Mouse (Mus musculus) thymus, adult 2 months (tissue): ENCODE results near the gene Hsd17b12. TPM values are rescaled to one million over a fixed set of nuclear protein-coding genes. Genes with fewer than 3 reads are reported as not detected.

Experiments
- DNase-seq: peaks from one replicate; pipeline ENCODE4 v3.0.0; 2021
- H3K27ac ChIP-seq: fragments of 200-500 bp; 2 replicates; pipeline ENCODE4 v1.5.1; 2012; ENCODE audit warnings: low read length, control low read depth; ENCODE audit not compliant: control insufficient read depth, insufficient read depth
- H3K27me3 ChIP-seq: fragments of 200-500 bp; 2 replicates; pipeline ENCODE4 v1.6.1; 2012; ENCODE audit warnings: mild to moderate bottlenecking, low read length, moderate library complexity, mixed read lengths; ENCODE audit not compliant: control insufficient read depth, insufficient read depth
- H3K36me3 ChIP-seq: fragments of 200-500 bp; 2 replicates; pipeline ENCODE4 v1.6.1; 2012; ENCODE audit warnings: mild to moderate bottlenecking, low read length, moderate library complexity; ENCODE audit not compliant: control insufficient read depth, insufficient read depth
- H3K4me1 ChIP-seq: fragments of 200-500 bp; replicated peaks from 2 replicates; pipeline ENCODE4 v1.6.1; 2012; ENCODE audit warnings: low read length; ENCODE audit not compliant: control insufficient read depth, insufficient read depth
- H3K4me3 ChIP-seq: fragments of 200-500 bp; 2 replicates; pipeline ENCODE4 v1.5.1; 2012; ENCODE audit warnings: mild to moderate bottlenecking, low read length, control low read depth, moderate library complexity; ENCODE audit not compliant: control insufficient read depth, insufficient read depth
- CTCF ChIP-seq: fragments of 200-500 bp; IDR thresholded peaks from 2 replicates; pipeline ENCODE4 v1.5.1; 2012; ENCODE audit warnings: mild to moderate bottlenecking, control low read depth, low read length, moderate library complexity, borderline replicate concordance; ENCODE audit not compliant: control insufficient read depth, poor library complexity, insufficient read depth; ENCODE audit errors: extremely low read depth
- POLR2A ChIP-seq: fragments of 200-500 bp; IDR thresholded peaks from 2 replicates; pipeline ENCODE4 v1.6.1; 2012; ENCODE audit warnings: mild to moderate bottlenecking, low read length, control low read depth, moderate library complexity; ENCODE audit not compliant: control insufficient read depth, poor library complexity, insufficient read depth; ENCODE audit errors: extremely low read depth
- WGBS: fragments of 180-500 bp; shearing (Covaris S2); methylation state at CpG from one replicate; pipeline ENCODE4 v1.1.7; 2018; 5-methylcytosine and 5-hydroxymethylcytosine counted together
- polyA plus RNA-seq: library from polyadenylated mRNA; depleted of rRNA; stranded (reverse); fragments of >200 nt; gene quantifications from 2 replicates; pipeline ENCODE4 v1.2.3, GENCODE M21; 2012

Hsd17b12 gene
- polyA plus RNA-seq, 1 experiment = 18.5 TPM

DNA sequence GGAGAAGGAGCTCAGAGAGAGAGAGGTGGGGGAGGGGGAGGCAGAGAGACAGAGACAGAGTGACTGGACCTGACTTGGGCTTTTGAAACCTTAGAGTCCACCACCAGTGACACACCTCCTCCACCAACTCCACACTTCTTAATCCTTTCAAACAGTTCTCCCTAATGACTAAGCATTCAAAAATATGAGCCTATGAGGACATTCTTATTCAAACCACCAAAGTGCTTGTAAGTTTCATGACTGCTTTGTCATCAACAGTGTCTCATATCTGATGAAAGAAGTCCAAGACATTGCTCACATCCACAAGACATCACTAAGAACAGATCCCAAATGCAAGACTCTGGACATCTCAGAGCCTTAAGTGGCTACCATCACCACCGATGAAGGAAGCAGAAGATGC is 67.9 kb downstream of the Hsd17b12 start:
- no peaks in the 10 kb centered on the region for H3K27me3 ChIP-seq
- WGBS = 93% methylated on average over 1 of the region's 1 CpGs
- H3K36me3 ChIP-seq = no peaks in the 10 kb centered on the region
- no peak for TF ChIP-seq CTCF
- no peak overlapping the region for H3K27ac ChIP-seq
- no peak overlapping the region for H3K4me3 ChIP-seq
- no peaks in the 10 kb centered on the region for H3K4me1 ChIP-seq
- no peak for DNase-seq

DNA sequence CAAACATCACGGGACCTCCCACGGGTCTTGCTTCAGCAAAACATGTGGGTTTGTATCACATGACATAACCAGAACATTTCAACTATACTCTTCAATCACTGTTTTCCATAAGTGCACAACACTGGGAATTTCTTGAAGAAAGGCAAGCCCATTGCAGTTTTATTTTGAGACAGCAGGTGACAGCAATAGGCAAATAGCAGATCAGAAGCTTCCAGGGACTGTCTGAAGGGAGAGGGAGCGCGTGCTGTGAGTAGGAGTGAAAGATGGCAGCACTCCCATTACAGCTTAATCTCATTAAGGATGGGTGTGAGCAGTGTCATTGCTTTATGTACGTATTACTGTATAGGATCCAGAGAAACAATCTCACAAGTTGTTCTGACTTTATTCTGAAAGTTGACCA is 88.3 kb downstream of the Hsd17b12 start:
- H3K4me1 ChIP-seq = no peaks in the 10 kb centered on the region
- 95% methylated on average over 5 of the region's 5 CpGs for WGBS
- DNase-seq = no peak
- TF ChIP-seq CTCF (no peak), POLR2A (no peak)
- no peaks in the 10 kb centered on the region for H3K36me3 ChIP-seq
- no peak overlapping the region for H3K27ac ChIP-seq
- no peak overlapping the region for H3K4me3 ChIP-seq
- H3K27me3 ChIP-seq = no peaks in the 10 kb centered on the region

DNA sequence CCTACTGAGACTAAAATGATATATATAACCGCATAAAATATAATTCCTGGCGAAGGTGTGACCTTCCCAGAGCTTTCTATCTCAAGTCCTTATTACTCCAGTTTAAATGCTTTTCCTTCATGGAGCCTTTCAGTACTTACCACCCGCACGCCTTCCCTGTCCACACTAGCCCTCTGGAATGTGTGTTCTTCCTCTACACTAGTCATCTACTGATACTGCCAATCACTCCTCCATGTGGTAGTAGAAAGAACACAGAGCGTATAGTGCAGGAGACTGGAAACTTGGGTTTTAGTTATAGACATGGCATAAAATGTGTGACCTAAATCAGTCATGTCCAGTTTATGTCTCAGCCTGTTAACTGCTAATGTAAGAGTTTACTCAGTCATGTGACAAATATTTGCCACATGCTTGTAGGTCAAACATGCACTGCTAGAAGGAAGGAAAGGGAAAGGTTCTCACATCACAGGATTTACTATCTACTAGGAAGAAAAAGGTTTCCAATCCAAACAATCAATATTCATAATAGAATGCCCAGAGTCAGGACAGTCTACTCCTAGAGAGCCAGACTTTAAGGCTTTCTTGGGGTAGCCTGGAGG is 91.1 kb downstream of the Hsd17b12 start:
- no peaks in the 10 kb centered on the region for H3K27me3 ChIP-seq
- 98% methylated on average over 5 of the region's 5 CpGs for WGBS
- H3K36me3 ChIP-seq = no peaks in the 10 kb centered on the region
- no peaks in the 10 kb centered on the region for H3K4me1 ChIP-seq
- no peak overlapping the region for H3K4me3 ChIP-seq
- DNase-seq = no peak
- H3K27ac ChIP-seq = no peak overlapping the region
- no peak for TF ChIP-seq POLR2A
- no peak for TF ChIP-seq CTCF

DNA sequence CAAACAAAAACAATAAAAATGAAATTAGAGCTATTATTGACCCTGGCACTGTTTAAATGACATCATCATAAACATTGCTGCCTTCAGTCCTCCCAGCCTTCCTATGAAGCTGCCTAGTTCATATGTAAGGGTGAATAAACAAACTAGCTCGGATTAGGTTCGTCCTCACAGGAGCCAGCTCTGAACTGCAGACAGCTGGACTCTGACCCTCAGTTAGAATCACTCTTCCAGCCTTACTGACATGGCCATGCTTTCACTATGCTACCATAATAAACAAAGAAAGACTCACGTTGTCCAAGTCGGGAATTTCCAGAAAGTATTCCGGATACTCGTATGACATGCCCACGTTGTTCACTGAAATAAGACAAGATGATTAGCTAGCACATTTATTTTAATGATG is 91.6 kb downstream of the Hsd17b12 start:
- WGBS = 94% methylated on average over 7 of the region's 7 CpGs
- no peak overlapping the region for H3K4me3 ChIP-seq
- no peak for DNase-seq
- no peaks in the 10 kb centered on the region for H3K4me1 ChIP-seq
- H3K27me3 ChIP-seq = no peaks in the 10 kb centered on the region
- no peak overlapping the region for H3K27ac ChIP-seq
- TF ChIP-seq CTCF (no peak), POLR2A (no peak)
- H3K36me3 ChIP-seq = no peaks in the 10 kb centered on the region

DNA sequence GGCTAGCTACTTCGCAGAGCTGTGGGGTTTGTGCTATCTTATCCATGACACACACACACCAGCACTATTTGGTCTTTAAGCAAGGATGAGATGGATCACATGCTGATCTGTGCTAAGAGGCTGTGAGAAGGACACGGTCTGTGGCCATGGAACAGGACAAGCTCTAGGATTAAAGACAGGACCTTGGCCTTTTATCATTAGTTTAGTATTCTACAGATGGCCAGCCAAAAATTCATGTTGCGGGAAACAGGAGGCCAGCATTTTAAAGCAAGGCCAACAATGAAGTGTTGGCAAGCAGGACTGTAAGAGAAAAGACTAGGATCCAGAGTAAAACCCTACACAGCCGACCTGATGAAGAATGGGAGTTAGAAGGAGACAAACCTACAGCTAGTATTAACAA is 95.0 kb downstream of the Hsd17b12 start:
- Histone ChIP-seq H3K36me3 (no peaks in the 10 kb centered on the region), H3K27me3 (no peaks in the 10 kb centered on the region), H3K27ac (no peak overlapping the region), H3K4me1 (no peaks in the 10 kb centered on the region), H3K4me3 (no peak overlapping the region)
- 96% methylated on average over 4 of the region's 4 CpGs for WGBS
- no peak for DNase-seq
- TF ChIP-seq POLR2A = no peak

DNA sequence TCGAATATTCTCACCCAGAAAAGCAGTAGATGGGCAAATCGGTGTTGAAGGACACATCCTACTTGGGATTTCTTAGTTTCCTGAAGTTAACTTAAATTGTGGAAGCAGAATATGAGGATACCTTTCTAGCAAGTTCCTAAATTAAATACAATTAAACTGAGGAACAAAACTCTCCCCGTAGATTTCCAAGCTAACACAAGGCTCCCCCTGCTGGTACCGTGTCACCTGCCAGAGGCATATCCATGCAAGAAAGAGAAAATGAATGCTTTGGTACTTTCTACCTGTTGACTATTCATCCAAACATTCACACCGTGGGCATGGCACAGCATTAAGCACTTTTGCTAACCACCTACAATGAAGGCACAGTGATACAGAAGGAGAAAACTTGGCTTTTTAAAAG is 98.3 kb downstream of the Hsd17b12 start:
- 78% methylated on average over 5 of the region's 5 CpGs for WGBS
- peak; percentile 13 for DNase-seq

DNA sequence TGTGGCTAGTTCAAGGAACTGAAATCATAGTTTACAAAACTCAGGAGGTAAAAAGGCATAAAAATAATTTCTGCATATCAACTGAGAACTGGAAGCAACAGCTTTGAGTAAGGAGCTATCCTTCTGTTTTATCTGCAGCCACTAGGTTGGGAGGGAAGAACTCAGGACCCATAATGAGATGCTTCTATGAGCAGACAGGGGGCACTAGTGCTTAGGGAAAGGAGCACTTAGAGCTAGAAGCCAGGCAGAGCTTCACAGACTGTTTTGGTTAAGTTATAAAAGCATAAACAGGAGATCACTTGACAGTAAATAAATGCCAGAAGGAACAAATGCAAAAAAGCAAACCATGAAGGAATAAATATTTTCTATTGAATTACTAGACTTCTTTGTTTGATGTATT is 103.0 kb downstream of the Hsd17b12 start:
- no peak overlapping the region for H3K4me3 ChIP-seq
- H3K27me3 ChIP-seq = no peaks in the 10 kb centered on the region
- peak; percentile 23 for DNase-seq
- TF ChIP-seq POLR2A (no peak), CTCF (no peak)
- no peaks in the 10 kb centered on the region for H3K36me3 ChIP-seq
- H3K4me1 ChIP-seq = no peaks in the 10 kb centered on the region
- H3K27ac ChIP-seq = no peak overlapping the region

More for the DNA sequence above, 98.3 kb downstream of the Hsd17b12 start:
- Histone ChIP-seq H3K27me3 (no peaks in the 10 kb centered on the region), H3K4me3 (no peak overlapping the region), H3K27ac (no peak overlapping the region), H3K4me1 (no peaks in the 10 kb centered on the region), H3K36me3 (no peaks in the 10 kb centered on the region)
- TF ChIP-seq CTCF (no peak), POLR2A (no peak)
